Comparison of ENCODE assay signal across 8 mouse cellular contexts in the genomic region with DNA sequence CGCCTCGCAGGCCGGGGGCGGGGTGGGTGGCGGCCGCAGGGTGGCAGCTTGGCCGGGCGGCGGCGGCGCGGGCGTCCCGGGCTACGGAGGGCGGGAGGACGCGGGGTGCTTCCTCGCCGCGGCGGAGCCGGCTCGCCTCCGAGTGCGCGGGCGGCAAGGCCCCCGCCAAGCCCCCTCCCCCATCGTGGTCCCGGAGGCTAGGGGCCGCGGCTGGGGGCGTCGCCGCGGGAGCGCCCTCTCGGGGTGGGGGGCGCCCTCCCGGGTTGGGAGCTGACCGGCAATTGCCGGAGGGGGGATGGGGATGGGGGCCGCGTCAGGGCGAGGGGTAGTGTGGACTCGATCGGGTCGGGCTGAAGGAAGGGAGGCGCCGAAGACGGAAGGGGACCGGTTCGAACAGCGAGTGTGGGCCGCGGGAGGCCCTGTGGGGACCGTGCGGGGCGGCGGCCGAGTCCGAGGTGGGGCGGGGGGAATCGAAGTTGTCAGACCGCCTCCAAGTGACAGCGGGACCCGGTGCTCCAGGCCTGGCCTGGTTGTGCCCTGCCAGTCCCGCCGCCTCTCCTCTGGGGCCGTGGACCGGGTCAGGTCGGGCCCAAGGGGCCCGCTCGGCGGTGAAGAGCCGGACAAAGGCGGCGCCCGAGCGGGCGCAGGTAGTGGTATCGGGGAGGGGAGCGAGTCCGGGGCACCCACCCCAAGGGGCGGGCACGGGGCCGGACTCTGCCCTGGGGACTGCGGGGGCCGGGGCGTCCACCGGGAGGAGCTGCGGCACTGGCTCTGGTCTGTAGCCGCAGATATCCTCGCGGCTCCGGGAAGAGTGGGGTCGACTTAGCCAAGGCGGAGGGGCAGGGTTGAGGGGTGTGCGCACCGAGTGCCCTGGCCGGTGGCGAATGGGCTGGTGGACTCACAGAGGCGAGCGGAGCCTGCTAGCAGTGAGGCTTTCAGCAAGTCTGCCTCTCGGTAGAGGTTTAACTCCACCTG. TPM values are rescaled to one million over a fixed set of nuclear protein-coding genes. Genes with fewer than 3 reads are reported as not detected.
DNase-seq lines count a peak whose midpoint lies in the region; ATAC-seq and TF ChIP-seq lines count a peak whose summit lies in the region.

No protein-coding gene starts in this region.

- peak overlapping the region; percentile 91 for H3K9ac ChIP-seq in forebrain, embryonic 13.5 days
- H3K9ac ChIP-seq in hindbrain, embryonic 13.5 days, result peak overlapping the region; percentile 95
- H3K9ac ChIP-seq in midbrain, embryonic 16.5 days (ENCODE audit: low read depth, low read length), result peak overlapping the region; percentile 95

- H3K4me1 ChIP-seq in forebrain, embryonic 13.5 days, result peaks cover 62% of the 10 kb centered on the region
- peaks cover 67% of the 10 kb centered on the region for H3K4me1 ChIP-seq in hindbrain, embryonic 13.5 days (replicated peaks)
- H3K4me1 ChIP-seq in midbrain, embryonic 16.5 days (ENCODE audit: control insufficient read depth, insufficient read depth, low read length), result peaks cover 36% of the 10 kb centered on the region

- WGBS in forebrain, embryonic 13.5 days, result under 1% methylated on average over 76 of the region's 106 CpGs
- 1% methylated on average over 60 of the region's 106 CpGs for WGBS in hindbrain, embryonic 13.5 days
- WGBS in midbrain, embryonic 16.5 days, result 1% methylated on average over 95 of the region's 106 CpGs

- H3K27ac ChIP-seq in layer of hippocampus, adult 2 months, result peak overlapping the region; percentile 94
- H3K27ac ChIP-seq in forebrain, embryonic 13.5 days, result peak overlapping the region; percentile 87
- peak overlapping the region; percentile 94 for H3K27ac ChIP-seq in hindbrain, embryonic 13.5 days
- peak overlapping the region; percentile 88 for H3K27ac ChIP-seq in midbrain, embryonic 16.5 days (ENCODE audit: low read length)

- TF ChIP-seq CTCF in layer of hippocampus, adult 2 months (conservative IDR thresholded peaks at IDR 0.05), result peak; percentile 52

- no peaks in the 10 kb centered on the region for H3K9me3 ChIP-seq in forebrain, embryonic 13.5 days (replicated peaks)
- H3K9me3 ChIP-seq in hindbrain, embryonic 13.5 days, result no peaks in the 10 kb centered on the region
- no peaks in the 10 kb centered on the region for H3K9me3 ChIP-seq in midbrain, embryonic 16.5 days (replicated peaks; ENCODE audit: control insufficient read depth, low read length, poor library complexity, severe bottlenecking)

- ATAC-seq in forebrain, embryonic 13.5 days, result peak; percentile 11; the same call in 1 of the 2 replicates
- peak; percentile 25; the same call in 1 of the 2 replicates for ATAC-seq in hindbrain, embryonic 13.5 days (ENCODE audit: low FRiP score)
- ATAC-seq in midbrain, embryonic 16.5 days, result peak; percentile 13

- H3K27me3 ChIP-seq in forebrain, embryonic 13.5 days, result peaks cover 35% of the 10 kb centered on the region
- peaks cover 35% of the 10 kb centered on the region for H3K27me3 ChIP-seq in hindbrain, embryonic 13.5 days
- peaks cover 25% of the 10 kb centered on the region for H3K27me3 ChIP-seq in midbrain, embryonic 16.5 days (ENCODE audit: control insufficient read depth, insufficient read depth, low read depth, low read length)

- H3K36me3 ChIP-seq in forebrain, embryonic 13.5 days (ENCODE audit: poor library complexity, severe bottlenecking), result no peaks in the 10 kb centered on the region
- no peaks in the 10 kb centered on the region for H3K36me3 ChIP-seq in hindbrain, embryonic 13.5 days
- H3K36me3 ChIP-seq in midbrain, embryonic 16.5 days (ENCODE audit: control insufficient read depth, insufficient read depth, low read length), result no peaks in the 10 kb centered on the region

- H3K4me3 ChIP-seq in layer of hippocampus, adult 2 months, result peak overlapping the region; percentile 87
- H3K4me3 ChIP-seq in forebrain, embryonic 13.5 days, result peak overlapping the region; percentile 90
- peak overlapping the region; percentile 93 for H3K4me3 ChIP-seq in hindbrain, embryonic 13.5 days
- peak overlapping the region; percentile 97 for H3K4me3 ChIP-seq in midbrain, embryonic 16.5 days (ENCODE audit: low read depth, low read length)

- DNase-seq in layer of hippocampus, adult 2 months (ENCODE audit: low spot score in 2 of 2), result no peak
- DNase-seq in layer of hippocampus, adult 9-10 months (ENCODE audit: low spot score), result no peak
- peak; percentile 45 to 56 for DNase-seq in adrenal gland, postnatal 4 days (ENCODE audit: low spot score in 2 of 2)
- peak; percentile 70 for DNase-seq in liver
- DNase-seq in testis, postnatal 14 days (ENCODE audit: low spot score), result peak; percentile 64

- peak overlapping the region; percentile 99 for H3K4me2 ChIP-seq in forebrain, embryonic 13.5 days
- peak overlapping the region; percentile 95 for H3K4me2 ChIP-seq in hindbrain, embryonic 13.5 days
- H3K4me2 ChIP-seq in midbrain, embryonic 16.5 days (ENCODE audit: low read length), result peak overlapping the region; percentile 88

RNA-seq across cellular contexts. Expression of a gene that starts 2.2 kb away (rescaled TPM):
- total RNA-seq in layer of hippocampus, adult 2 months (2021), result 10 to 100 TPM; 58.6 to 61.1 TPM
- 10 to 100 TPM; 51.5 to 54.1 TPM for total RNA-seq in adrenal gland, postnatal 4 days (2021)
- 4.4 and 4.5 TPM in 2 replicates for polyA plus RNA-seq in forebrain, embryonic 13.5 days (2015; fragmentation: Nextera tagmentation; extraction: Ambion mirVana)
- polyA plus RNA-seq in hindbrain, embryonic 13.5 days (2015; fragmentation: Nextera tagmentation; extraction: Ambion mirVana), result 5.0 and 5.1 TPM in 2 replicates
- polyA plus RNA-seq in midbrain, embryonic 16.5 days (2015; fragmentation: Nextera tagmentation; extraction: Ambion mirVana), result 6.4 and 6.9 TPM in 2 replicates

RNA-seq across cellular contexts. Expression of a gene that starts 24.0 kb away (rescaled TPM):
- 1 to 10 TPM; 2.5 to 3.0 TPM for total RNA-seq in layer of hippocampus, adult 2 months (2021)
- 10 to 100 TPM; 23.0 to 24.5 TPM for total RNA-seq in adrenal gland, postnatal 4 days (2021)
- polyA plus RNA-seq in forebrain, embryonic 13.5 days (2015; fragmentation: Nextera tagmentation; extraction: Ambion mirVana), result 5.9 and 6.9 TPM in 2 replicates
- 6.9 and 8.1 TPM in 2 replicates for polyA plus RNA-seq in hindbrain, embryonic 13.5 days (2015; fragmentation: Nextera tagmentation; extraction: Ambion mirVana)
- 4.6 and 4.7 TPM in 2 replicates for polyA plus RNA-seq in midbrain, embryonic 16.5 days (2015; fragmentation: Nextera tagmentation; extraction: Ambion mirVana)

RNA-seq across cellular contexts. Expression of a gene that starts 40.6 kb away (rescaled TPM):
- total RNA-seq in layer of hippocampus, adult 2 months (2021), result 100 to 1,000 TPM; 117 to 121 TPM
- 100 to 1,000 TPM; 166 to 176 TPM for total RNA-seq in adrenal gland, postnatal 4 days (2021)
- polyA plus RNA-seq in forebrain, embryonic 13.5 days (2015; fragmentation: Nextera tagmentation; extraction: Ambion mirVana), result 54.0 and 58.4 TPM in 2 replicates
- 41.8 and 44.7 TPM in 2 replicates for polyA plus RNA-seq in hindbrain, embryonic 13.5 days (2015; fragmentation: Nextera tagmentation; extraction: Ambion mirVana)
- 38.6 and 46.3 TPM in 2 replicates for polyA plus RNA-seq in midbrain, embryonic 16.5 days (2015; fragmentation: Nextera tagmentation; extraction: Ambion mirVana)

Comparison
In these comparisons a context has a peak if more than half of its experiments do, and no peak if none do; other contexts are left out.
1. DNase-seq: peak in adrenal gland, postnatal 4 days (2 of 2), liver (single experiment) and testis, postnatal 14 days (single experiment); none in layer of hippocampus, adult 2 months (0 of 2) and layer of hippocampus, adult 9-10 months (single experiment).
2. Peak in every context shown above with its lines, with median percentiles within 50 percentile points of each other: H3K27ac ChIP-seq, H3K4me3 ChIP-seq, ATAC-seq, H3K4me2 ChIP-seq and H3K9ac ChIP-seq.